Mouse (Mus musculus) megakaryocyte, embryonic 14.5 days (primary cell): ENCODE measurements around the gene Phf21b.

Source experiments
- FLI1 ChIP-seq: IDR thresholded peaks from 2 replicates; pipeline ENCODE4 v1.6.1; 2012; ENCODE audit warnings: low read length, inconsistent platforms, mixed read lengths
- GATA1 ChIP-seq: IDR thresholded peaks from 3 replicates; pipeline ENCODE4 v1.6.1; 2012; ENCODE audit warnings: mixed read lengths, low read length, inconsistent platforms, borderline replicate concordance

- TF ChIP-seq GATA1 (no peak), FLI1 (no peak)
These were observed 89.2 kb downstream of the Phf21b start for GRCm38 (mm10) chr15:84766621-84767020.
